Mouse (Mus musculus) myocyte (in vitro differentiated cells): ENCODE results near the gene Gm36079.
"Not testable (repeated sequence)": the region's sequence is repeated elsewhere in the genome, so short reads cannot be mapped to it uniquely, and the experiment has no call there.

Source experiments
- E2F4 ChIP-seq: IDR thresholded peaks from one replicate; pipeline ENCODE4 v1.6.1; 2011; ENCODE audit warnings: mild to moderate bottlenecking, control low read depth, moderate library complexity; ENCODE audit not compliant: insufficient read depth
- MAX ChIP-seq: IDR thresholded peaks from one replicate; pipeline ENCODE4 v1.6.1; 2011; ENCODE audit warnings: low read depth, mild to moderate bottlenecking, control low read depth
- POLR2A ChIP-seq: IDR thresholded peaks from one replicate; pipeline ENCODE4 v1.6.1; 2011; ENCODE audit warnings: low read depth, mild to moderate bottlenecking, control low read depth, moderate library complexity; ENCODE audit not compliant: insufficient read length
- POLR2AphosphoS2 ChIP-seq: IDR thresholded peaks from one replicate; pipeline ENCODE4 v1.6.1; 2011; ENCODE audit warnings: low read depth, control low read depth; ENCODE audit not compliant: insufficient read length

DNA sequence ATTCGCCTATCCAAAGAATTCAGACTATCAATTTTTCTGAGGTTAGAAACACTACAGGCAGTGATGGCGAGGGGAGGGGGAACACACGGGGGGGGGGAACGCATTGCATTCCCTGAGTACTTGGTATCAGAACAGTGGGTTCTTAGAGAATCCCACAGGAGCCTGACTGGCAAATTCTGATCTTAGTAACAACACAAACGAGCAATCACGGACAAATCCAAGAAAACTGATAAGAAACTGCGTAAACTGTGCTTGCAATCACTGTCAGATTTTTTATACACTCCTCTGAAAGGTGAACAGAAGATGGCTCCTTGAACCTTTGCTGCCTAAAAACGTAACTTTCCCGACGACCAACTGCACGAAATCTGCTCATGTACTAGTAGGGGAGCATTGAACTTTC, 557 bp upstream of the Gm36079 start:
- not testable (repeated sequence) for TF ChIP-seq POLR2A, MAX, E2F4, POLR2AphosphoS2
